Mouse (Mus musculus) megakaryocyte, adult 5-6 weeks (primary cell): ENCODE measurements around the gene Bcar1. TPM values are rescaled to one million over a fixed set of nuclear protein-coding genes. Genes with fewer than 3 reads are reported as not detected.

Experiments used
- ATAC-seq: 2 replicates; pipeline ENCODE4 v1.8.0; 2016; ENCODE audit warnings: mild to moderate bottlenecking, inconsistent platforms; ENCODE audit not compliant: poor library complexity, severe bottlenecking
- total RNA-seq, 2 experiments: library from RNA; stranded (forward) in 1 of 2; stranded (reverse) in 1 of 2; fragments of 153-499, 151-499 nt in 1 of 2; fragments of 221-1000, 200-1000 nt in 1 of 2; gene quantifications; 2 replicates each; pipeline versions ENCODE4 v1.2.3 to v1.2.4; 2015 to 2017

Gene Bcar1
- 0.21 TPM in 1 of 2 replicates, not detected in the other for total RNA-seq (2015)
- total RNA-seq (2017): not detected in 2 replicates

DNA sequence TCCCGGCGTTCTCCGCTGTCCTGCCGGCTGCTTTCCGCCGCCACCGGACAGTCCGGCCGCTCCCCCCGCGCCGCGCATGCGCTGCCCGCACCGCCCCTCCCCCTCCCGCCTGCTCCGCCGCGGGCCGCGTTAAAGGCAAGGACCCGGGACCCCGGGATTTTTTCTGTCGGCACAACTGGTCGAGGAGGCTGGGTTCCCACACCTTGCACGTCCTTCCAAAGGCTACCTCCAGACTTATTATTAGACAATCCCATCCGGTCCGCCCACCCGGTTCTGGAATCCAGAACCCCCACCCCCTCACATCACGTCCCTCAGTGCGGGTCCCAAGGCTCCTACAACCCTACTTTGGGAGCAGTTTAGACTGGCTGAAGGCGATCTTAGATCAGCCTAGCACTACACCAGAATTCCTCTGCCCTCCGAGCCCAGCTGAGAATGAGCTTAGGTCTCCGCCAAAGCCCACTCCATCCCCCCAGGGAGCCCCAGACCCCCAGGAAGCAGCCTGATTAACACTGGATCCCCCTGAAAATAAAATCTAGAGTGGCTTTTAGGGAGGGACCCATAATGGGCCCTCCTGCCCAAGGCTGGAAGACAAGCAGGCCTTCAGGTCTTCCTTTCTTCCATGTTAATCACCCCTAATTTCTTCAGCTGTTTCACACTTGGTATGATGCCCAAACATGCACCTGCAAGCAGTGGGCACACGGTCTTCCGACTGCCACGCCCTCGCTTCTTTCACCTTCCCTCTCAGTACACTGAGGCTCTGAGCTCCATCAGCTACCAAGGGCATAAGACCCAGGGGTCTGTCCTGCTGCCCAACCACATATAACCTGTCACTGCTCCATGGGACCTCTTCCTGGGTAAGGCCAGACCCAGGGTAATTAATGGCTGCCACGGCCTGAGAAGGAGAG lies at the start of gene Bcar1:
Gene Bcar1 (minus strand): TSS at position 18 of the 905 bp plus-strand sequence.
- ATAC-seq: no peak

- ATAC-seq: no peak
Measured at GRCm38 (mm10) chr8:111789639-111790038, 46.0 kb upstream of the Bcar1 start.

DNA sequence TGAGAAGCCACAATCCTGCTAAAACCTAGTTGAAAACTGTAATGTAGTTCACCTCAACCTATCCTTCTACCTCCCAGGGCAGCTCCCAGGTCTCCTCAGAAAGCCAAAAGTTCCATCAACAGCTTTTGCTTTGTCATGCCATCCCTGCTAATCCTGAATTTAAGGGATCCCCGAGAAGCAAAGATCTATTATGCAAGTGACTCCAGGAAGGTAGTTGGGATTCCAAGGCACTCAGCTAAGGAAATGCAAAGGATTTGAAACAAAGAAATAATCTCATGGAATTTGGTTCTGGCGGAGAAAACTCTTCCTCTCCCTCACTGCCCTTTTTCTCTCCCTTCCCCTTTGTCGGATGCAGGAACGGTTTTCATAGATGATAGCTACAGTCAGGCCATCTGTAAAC lies 45.6 kb upstream of the Bcar1 start:
- ATAC-seq: no peak

DNA sequence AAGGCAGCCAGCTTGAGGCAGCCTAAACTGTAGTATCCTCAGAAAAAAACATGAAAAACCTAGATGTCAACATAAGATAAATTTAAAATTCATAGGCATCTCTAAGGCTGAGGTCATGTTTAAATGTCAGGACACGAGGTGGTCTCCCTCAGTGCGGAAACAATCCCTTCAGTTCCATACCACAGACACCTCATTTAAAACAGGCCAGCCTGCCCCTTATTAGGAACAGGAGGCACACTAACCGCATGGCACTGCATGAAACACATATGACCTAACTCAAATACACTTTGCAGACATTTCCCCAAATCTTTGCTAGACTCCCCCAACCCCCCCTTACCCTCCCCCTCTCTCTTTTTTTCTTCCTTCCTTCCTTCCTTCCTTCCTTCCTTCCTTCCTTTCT lies 44.9 kb upstream of the Bcar1 start:
- ATAC-seq: no peak

DNA sequence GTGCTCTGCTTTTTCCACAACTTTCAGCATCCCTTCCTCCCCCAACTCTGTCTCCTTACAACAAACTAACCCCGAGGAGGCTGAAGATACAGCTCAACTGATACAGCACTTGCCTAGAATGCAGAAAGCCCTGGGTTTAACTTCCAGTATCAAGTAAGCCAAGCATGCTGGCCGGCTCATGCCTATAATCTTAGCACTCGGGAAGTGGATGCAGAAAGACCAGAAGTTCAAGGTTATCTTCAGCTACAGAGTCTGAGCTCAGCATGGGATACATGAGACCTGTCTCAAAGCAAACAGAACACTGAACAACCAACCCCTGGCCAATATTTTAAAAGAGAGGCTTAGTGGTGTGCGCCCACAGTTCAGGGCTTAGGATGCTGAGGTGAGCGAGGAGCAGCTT lies 44.5 kb upstream of the Bcar1 start:
- no peak for ATAC-seq

- ATAC-seq: no peak
Measured at GRCm38 (mm10) chr8:111787683-111788082, 44.1 kb upstream of the Bcar1 start.

DNA sequence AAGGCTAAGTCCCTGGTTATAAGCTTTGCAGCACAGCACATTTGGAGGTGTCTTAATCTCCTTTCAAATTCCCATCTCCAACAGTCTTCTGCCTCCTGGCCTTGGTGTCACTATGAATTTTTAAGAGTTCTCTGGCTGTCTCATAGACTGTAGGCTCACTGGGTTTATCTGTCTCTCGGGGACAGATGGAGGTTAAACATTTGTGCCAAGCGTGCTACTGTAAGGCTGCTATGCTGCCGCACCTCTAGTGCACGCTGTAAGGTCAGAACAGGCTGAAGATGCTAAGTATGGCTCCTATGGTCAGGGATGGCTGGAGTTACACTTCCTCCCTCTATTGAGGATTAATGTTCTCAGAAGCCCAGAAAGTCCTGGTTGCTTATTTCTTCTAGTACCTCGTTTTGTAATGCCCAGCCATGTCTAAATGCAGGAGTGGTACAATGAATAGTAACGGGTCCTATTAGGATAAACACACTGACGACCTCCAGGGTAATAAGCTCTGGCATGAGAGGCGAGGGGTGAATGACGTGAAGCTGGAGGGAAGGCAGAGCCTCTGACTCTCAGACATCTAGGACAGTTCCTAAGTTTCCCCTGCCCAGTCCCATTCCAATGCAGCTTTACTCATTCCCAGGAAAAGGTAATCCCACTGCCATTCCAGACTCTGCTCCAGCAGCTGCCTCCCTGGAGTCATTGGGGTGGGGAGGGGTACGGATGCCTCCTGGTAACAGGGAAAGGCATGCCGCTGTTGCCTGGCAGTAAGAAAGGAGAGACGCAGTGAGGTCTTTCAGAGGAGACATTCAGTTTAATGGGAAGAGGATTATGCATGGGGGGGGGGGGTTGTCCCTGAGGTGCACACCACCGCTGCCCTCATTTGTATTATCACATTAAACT lies 43.3 kb upstream of the Bcar1 start:
- no peak for ATAC-seq

GRCm38 (mm10) chr8:111786116-111786515 lies 42.5 kb upstream of the Bcar1 start:
- no peak for ATAC-seq

GRCm38 (mm10) chr8:111782671-111783394 lies 39.2 kb upstream of the Bcar1 start:
- ATAC-seq: no peak

- ATAC-seq: no peak
Measured at GRCm38 (mm10) chr8:111782161-111782560, 38.6 kb upstream of the Bcar1 start.

GRCm38 (mm10) chr8:111780697-111781424 lies 37.3 kb upstream of the Bcar1 start:
- ATAC-seq: no peak

GRCm38 (mm10) chr8:111779690-111780089 lies 36.1 kb upstream of the Bcar1 start:
- ATAC-seq: no peak

DNA sequence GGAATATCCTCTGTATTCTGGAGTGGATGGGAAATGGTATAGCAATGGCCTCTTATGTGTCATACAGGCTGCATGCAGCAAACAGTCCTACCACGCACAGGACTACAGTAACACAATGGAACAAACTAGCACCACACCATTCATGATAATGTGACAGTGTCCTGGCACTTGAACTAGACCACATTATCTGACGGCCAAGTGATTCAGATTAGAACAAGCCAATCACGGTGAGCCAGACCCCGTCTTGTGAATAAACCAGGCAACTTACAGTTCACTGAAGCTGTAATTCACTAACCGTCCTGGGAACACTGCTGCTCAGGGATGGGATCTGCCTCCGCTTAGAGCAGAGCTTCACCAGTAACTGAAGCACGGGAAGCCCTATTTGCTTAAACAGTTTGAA lies 35.2 kb upstream of the Bcar1 start:
- ATAC-seq: no peak

DNA sequence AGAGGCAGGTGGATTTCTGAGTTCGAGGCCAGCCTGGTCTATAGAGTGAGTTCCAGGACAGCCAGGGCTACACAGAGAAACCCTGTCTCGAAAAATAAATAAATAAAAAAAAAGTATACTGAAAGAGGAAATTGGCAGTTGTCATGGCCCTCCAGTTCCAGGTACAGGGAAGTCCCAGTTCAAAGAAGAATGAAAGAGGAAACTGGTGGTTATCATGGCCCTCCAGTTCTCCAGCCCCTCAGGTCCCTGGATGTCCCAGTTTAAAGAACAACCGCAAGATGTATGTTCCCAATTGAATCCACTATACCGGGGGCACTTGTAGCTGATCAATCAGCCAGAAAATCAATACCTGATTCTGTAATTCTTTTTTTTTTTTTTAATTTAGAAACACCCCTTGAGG lies 32.9 kb upstream of the Bcar1 start:
- ATAC-seq: no peak

DNA sequence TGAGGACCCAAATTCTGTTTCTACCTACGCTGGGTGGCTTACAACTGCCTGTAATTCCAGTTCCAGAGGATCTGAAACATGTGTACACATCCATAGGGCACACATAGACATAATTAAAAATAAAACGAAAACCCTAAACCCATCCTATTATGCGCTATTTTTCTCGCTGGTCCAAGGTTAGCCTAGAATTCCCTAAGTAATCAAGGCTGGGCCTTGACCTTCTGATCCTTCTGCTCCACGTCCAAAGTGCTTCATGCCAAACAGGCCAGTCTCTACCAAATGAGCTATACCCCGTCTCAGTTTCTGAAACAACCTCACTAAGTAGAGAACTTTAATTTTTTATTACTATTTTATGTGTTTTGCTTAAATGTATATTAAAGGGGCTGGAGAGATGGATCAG lies 32.2 kb upstream of the Bcar1 start:
- ATAC-seq: no peak

DNA sequence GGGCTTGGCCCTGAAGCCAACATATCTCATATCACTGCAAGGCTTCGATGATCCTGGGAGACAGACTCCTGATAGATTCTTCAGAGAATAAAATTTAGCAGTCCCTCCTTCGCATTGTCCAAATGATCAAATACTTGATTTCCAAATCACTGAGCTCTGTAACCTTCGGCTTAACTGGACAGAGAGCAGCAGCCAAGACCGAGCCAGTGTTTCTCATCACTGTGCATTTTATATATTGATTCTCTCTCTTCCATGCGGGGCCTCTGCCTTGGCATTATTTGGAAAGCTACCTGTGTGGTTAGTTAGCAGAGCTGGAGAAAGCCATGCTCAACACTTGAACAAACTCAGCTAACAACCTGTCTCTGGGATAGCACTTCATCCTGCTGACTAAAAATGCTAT lies 29.9 kb upstream of the Bcar1 start:
- no peak for ATAC-seq

- ATAC-seq: no peak
Measured at GRCm38 (mm10) chr8:111773057-111773456, 29.4 kb upstream of the Bcar1 start.

GRCm38 (mm10) chr8:111772083-111772482 lies 28.5 kb upstream of the Bcar1 start:
- ATAC-seq: no peak

GRCm38 (mm10) chr8:111771625-111772020 lies 28.0 kb upstream of the Bcar1 start:
- no peak for ATAC-seq

- ATAC-seq: no peak
Measured at GRCm38 (mm10) chr8:111770958-111771624, 27.5 kb upstream of the Bcar1 start.
